9 mouse cellular contexts compared by ENCODE assay signal in genomic region chr11:61492749-61493401, GRCm38 (mm10). TPM values are rescaled to one million over a fixed set of nuclear protein-coding genes. Genes with fewer than 3 reads are reported as not detected.
DNase-seq lines count a peak whose midpoint lies in the region; ATAC-seq lines count a peak whose summit lies in the region.
"Had no signal": no experiment of that assay in that cellular context is flagged by ENCODE, and none has a peak within 500 bp of the region (broad histone marks: within the 10 kb centered on the region; RNA-seq: fewer than 3 reads in every experiment).

No protein-coding gene starts in this region.

- peak overlapping the region; percentile 84 for H3K9ac ChIP-seq in heart, embryonic 14.5 days (ENCODE audit: low read length)
- peak overlapping the region; percentile 88 for H3K9ac ChIP-seq in midbrain, embryonic 11.5 days (ENCODE audit: low read length)

- WGBS in heart, embryonic 14.5 days, result 61% methylated on average over 12 of the region's 12 CpGs
- 76% methylated on average over 12 of the region's 12 CpGs for WGBS in hindbrain, embryonic 10.5 days
- WGBS in midbrain, embryonic 11.5 days, result 84% methylated on average over 12 of the region's 12 CpGs

- peaks cover 48% of the 10 kb centered on the region for H3K36me3 ChIP-seq in heart, embryonic 14.5 days (ENCODE audit: control insufficient read depth, insufficient read depth, low read length)
- H3K36me3 ChIP-seq in hindbrain, embryonic 10.5 days, result peaks cover 52% of the 10 kb centered on the region
- H3K36me3 ChIP-seq in midbrain, embryonic 11.5 days (ENCODE audit: control insufficient read depth, insufficient read depth, low read length), result peaks cover 26% of the 10 kb centered on the region

- no peak for DNase-seq in heart, adult 8-10 months (ENCODE audit: low spot score)
- DNase-seq in MN1 (ENCODE audit: low spot score), result peak; percentile 20
- no peak for DNase-seq in hindbrain, embryonic 10.5 days (ENCODE audit: low spot score)
- DNase-seq in midbrain, embryonic 11.5 days (ENCODE audit: low spot score, missing footprints), result peak; percentile 75
- DNase-seq in embryo, embryonic 9.5 days (ENCODE audit: extremely low spot score), result no peak
- no peak for DNase-seq in thymus, postnatal 25 days
- DNase-seq in right cerebral cortex, adult 2 months (ENCODE audit: low spot score in 2 of 2), result no peak

- no peaks in the 10 kb centered on the region for H3K27me3 ChIP-seq in heart, embryonic 14.5 days (ENCODE audit: control insufficient read depth, insufficient read depth, low read length)
- H3K27me3 ChIP-seq in hindbrain, embryonic 10.5 days (ENCODE audit: insufficient read depth, poor library complexity, severe bottlenecking), result no peaks in the 10 kb centered on the region
- no peaks in the 10 kb centered on the region for H3K27me3 ChIP-seq in midbrain, embryonic 11.5 days (ENCODE audit: control insufficient read depth, insufficient read depth, low read length)

- H3K4me3 ChIP-seq in heart, embryonic 14.5 days (ENCODE audit: control insufficient read depth in 1 of 2, insufficient read depth in 1 of 2, low read depth in 1 of 2, low read length in 2 of 2), result peak overlapping the region; percentile 66
- H3K4me3 ChIP-seq in hindbrain, embryonic 10.5 days, result peak overlapping the region; percentile 89
- H3K4me3 ChIP-seq in midbrain, embryonic 11.5 days (ENCODE audit: low read depth, low read length), result peak overlapping the region; percentile 88

- no peaks in the 10 kb centered on the region for H3K9me3 ChIP-seq in heart, embryonic 14.5 days (ENCODE audit: control insufficient read depth, low read length)
- H3K9me3 ChIP-seq in hindbrain, embryonic 10.5 days, result no peaks in the 10 kb centered on the region
- no peaks in the 10 kb centered on the region for H3K9me3 ChIP-seq in midbrain, embryonic 11.5 days (ENCODE audit: control insufficient read depth, low read length)

- ATAC-seq in heart, embryonic 14.5 days (ENCODE audit: insufficient number of reproducible peaks, insufficient read depth, low FRiP score, low read depth), result no peak
- ATAC-seq in midbrain, embryonic 11.5 days (ENCODE audit: low FRiP score), result no peak

- no peak overlapping the region for H3K27ac ChIP-seq in heart, embryonic 14.5 days (replicated peaks in 1 of 2; ENCODE audit: control insufficient read depth in 1 of 2, insufficient read depth in 1 of 2, low read depth in 2 of 2, low read length in 2 of 2)
- peak overlapping the region; percentile 95 for H3K27ac ChIP-seq in hindbrain, embryonic 10.5 days
- H3K27ac ChIP-seq in midbrain, embryonic 11.5 days (ENCODE audit: low read depth, low read length), result no peak overlapping the region

- H3K4me2 ChIP-seq in heart, embryonic 14.5 days (ENCODE audit: low read length), result peak overlapping the region; percentile 71
- peak overlapping the region; percentile 87 for H3K4me2 ChIP-seq in midbrain, embryonic 11.5 days

- peaks cover 7 to 20% of the 10 kb centered on the region in 2 experiments; a peak in 3 of 4 replicates for H3K4me1 ChIP-seq in heart, embryonic 14.5 days (ENCODE audit: control insufficient read depth in 2 of 2, insufficient read depth in 2 of 2, low read length in 2 of 2)
- peaks cover 44% of the 10 kb centered on the region for H3K4me1 ChIP-seq in hindbrain, embryonic 10.5 days (replicated peaks)
- H3K4me1 ChIP-seq in midbrain, embryonic 11.5 days (ENCODE audit: control insufficient read depth, insufficient read depth, low read length), result peaks cover 10% of the 10 kb centered on the region

RNA-seq across cellular contexts. Expression of gene Mapk7, which starts 1.3 kb away (rescaled TPM):
- polyA plus RNA-seq in heart, embryonic 14.5 days (2014; fragmentation: Nextera tagmentation; extraction: Ambion mirVana), result 18.6 and 23.2 TPM in 2 replicates
- total RNA-seq in heart, adult 8-10 months (2022), result 1 to 10 TPM; 4.3 to 5.1 (median 4.7) TPM
- polyA plus RNA-seq in hindbrain, embryonic 10.5 days (2016; fragmentation: Nextera tagmentation; extraction: Ambion mirVana), result 99.5 and 107 TPM in 2 replicates
- polyA plus RNA-seq in midbrain, embryonic 11.5 days (2014; fragmentation: Nextera tagmentation; extraction: Ambion mirVana), result 51.0 and 58.3 TPM in 2 replicates

RNA-seq across cellular contexts. Expression of gene Mfap4, which starts 7.6 kb away (rescaled TPM):
- 123 and 146 TPM in 2 replicates for polyA plus RNA-seq in heart, embryonic 14.5 days (2014; fragmentation: Nextera tagmentation; extraction: Ambion mirVana)
- total RNA-seq in heart, adult 8-10 months (2022), result 10 to 100 TPM in 2 of 4 experiments, 1 to 10 TPM in 2; 7.9 to 11.9 (median 9.9) TPM
- polyA plus RNA-seq in hindbrain, embryonic 10.5 days (2016; fragmentation: Nextera tagmentation; extraction: Ambion mirVana), result 78.2 and 88.3 TPM in 2 replicates
- 69.8 and 78.9 TPM in 2 replicates for polyA plus RNA-seq in midbrain, embryonic 11.5 days (2014; fragmentation: Nextera tagmentation; extraction: Ambion mirVana)
- total RNA-seq: monocyte, adult 5-6 weeks had no signal

RNA-seq across cellular contexts. Expression of gene B9d1, which starts 12.1 kb away (rescaled TPM):
- 13.3 and 15.3 TPM in 2 replicates for polyA plus RNA-seq in heart, embryonic 14.5 days (2014; fragmentation: Nextera tagmentation; extraction: Ambion mirVana)
- total RNA-seq in heart, adult 8-10 months (2022), result 10 to 100 TPM in 1 of 4 experiments, 1 to 10 TPM in 3; 7.9 to 11.2 (median 8.3) TPM
- polyA plus RNA-seq in hindbrain, embryonic 10.5 days (2016; fragmentation: Nextera tagmentation; extraction: Ambion mirVana), result 51.9 and 54.7 TPM in 2 replicates
- polyA plus RNA-seq in midbrain, embryonic 11.5 days (2014; fragmentation: Nextera tagmentation; extraction: Ambion mirVana), result 35.1 and 39.6 TPM in 2 replicates
- total RNA-seq: monocyte, adult 5-6 weeks had no signal

RNA-seq across cellular contexts. Expression of gene Rnf112, which starts 38.9 kb away (rescaled TPM):
- 0.15 TPM in 1 of 2 replicates, not detected in the other for polyA plus RNA-seq in heart, embryonic 14.5 days (2014; fragmentation: Nextera tagmentation; extraction: Ambion mirVana)
- total RNA-seq in heart, adult 8-10 months (2022), result under 1 TPM in 3 of 4 experiments, not detected in 1; 0.12 to 0.14 (median 0.14) TPM
- 0.62 and 1.1 TPM in 2 replicates for polyA plus RNA-seq in hindbrain, embryonic 10.5 days (2016; fragmentation: Nextera tagmentation; extraction: Ambion mirVana)
- polyA plus RNA-seq in midbrain, embryonic 11.5 days (2014; fragmentation: Nextera tagmentation; extraction: Ambion mirVana), result 0.40 and 0.51 TPM in 2 replicates
- total RNA-seq: monocyte, adult 5-6 weeks had no signal

Comparison
In these comparisons a context has a peak if more than half of its experiments do, and no peak if none do; other contexts are left out.
1. DNase-seq: peak in MN1 (single experiment) and midbrain, embryonic 11.5 days (single experiment); none in heart, adult 8-10 months (single experiment), hindbrain, embryonic 10.5 days (single experiment), embryo, embryonic 9.5 days (single experiment), thymus, postnatal 25 days (single experiment) and right cerebral cortex, adult 2 months (0 of 2).
2. Peak in every context shown above with its lines, with median percentiles within 50 percentile points of each other: H3K4me3 ChIP-seq.